Mouse (Mus musculus): ENCODE results near the gene Klhl8.

DNA sequence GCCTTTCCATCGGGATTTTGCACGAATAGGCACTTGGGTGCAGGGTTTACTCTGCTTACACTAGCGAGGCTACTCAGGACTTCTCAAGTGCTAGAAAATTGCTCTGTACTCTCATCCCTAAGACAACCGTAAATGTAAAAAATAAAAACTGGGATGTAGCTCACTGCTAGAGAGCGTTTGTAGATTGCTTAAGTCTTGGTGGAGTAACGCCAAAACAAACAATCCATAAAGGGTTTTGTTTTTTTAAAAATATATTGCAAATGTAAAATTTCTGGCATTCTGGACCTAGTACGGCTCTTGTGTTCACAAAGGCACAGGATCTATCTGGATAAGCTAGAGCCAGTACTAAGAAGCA is 17.1 kb upstream of the Klhl8 start:
- TF ChIP-seq CTCF (IDR thresholded peaks at IDR 0.05; ENCODE audit: borderline replicate concordance, insufficient read depth, low read depth, low read length): no peak
- no peak for TF ChIP-seq POLR2A (IDR thresholded peaks at IDR 0.05; ENCODE audit: borderline replicate concordance, insufficient read depth, low read length)

Data from cerebellum, adult 2 months (tissue).